Mouse (Mus musculus): ENCODE results near the gene Popdc2. TPM values are rescaled to one million over a fixed set of nuclear protein-coding genes. Genes with fewer than 3 reads are reported as not detected.

Gene Popdc2
- polyA plus RNA-seq, 1 experiment = 1.5 TPM

GRCm38 (mm10) chr16:38392126-38392894, 30.3 kb downstream of the Popdc2 start:
- peak overlapping the region; percentile 62 for H3K27ac ChIP-seq (ENCODE audit: insufficient read depth, low read depth, low read length)
- peak overlapping the region; percentile 33; the same call in 1 of the 2 replicates for H3K4me3 ChIP-seq (ENCODE audit: insufficient read depth, low read depth, low read length)
- 56% methylated on average over 23 of the region's 23 CpGs for WGBS
- 0 out of 2 replicates have a peak, but pooled peaks cover 4% of the 10 kb centered on the region for H3K4me1 ChIP-seq (ENCODE audit: control insufficient read depth, insufficient read depth, low read length)
- DNase-seq = peak; percentile 65
- TF ChIP-seq CTCF (conservative IDR thresholded peaks at IDR 0.05; ENCODE audit: insufficient read depth, insufficient read length, low read depth, low read length) (no peak), POLR2A (IDR thresholded peaks at IDR 0.05; ENCODE audit: low read depth, low read length) (no peak)
- no peaks in the 10 kb centered on the region for H3K27me3 ChIP-seq (replicated peaks; ENCODE audit: control insufficient read depth, insufficient read depth, low read length)
- H3K36me3 ChIP-seq (ENCODE audit: control insufficient read depth, insufficient read depth, low read length) = no peaks in the 10 kb centered on the region

- H3K4me3 ChIP-seq (ENCODE audit: insufficient read depth, low read depth, low read length) = no peak overlapping the region
- 86% methylated on average over 8 of the region's 8 CpGs for WGBS
- no peaks in the 10 kb centered on the region for H3K36me3 ChIP-seq (ENCODE audit: control insufficient read depth, insufficient read depth, low read length)
- peaks cover 6% of the 10 kb centered on the region; the same call in 1 of the 2 replicates for H3K4me1 ChIP-seq (ENCODE audit: control insufficient read depth, insufficient read depth, low read length)
- H3K27me3 ChIP-seq (replicated peaks; ENCODE audit: control insufficient read depth, insufficient read depth, low read length) = no peaks in the 10 kb centered on the region
- no peak for TF ChIP-seq POLR2A (IDR thresholded peaks at IDR 0.05; ENCODE audit: low read depth, low read length)
- DNase-seq = peak; percentile 10
- no peak overlapping the region for H3K27ac ChIP-seq (ENCODE audit: insufficient read depth, low read depth, low read length)
Observed at GRCm38 (mm10) chr16:38394191-38394618, 32.2 kb downstream of the Popdc2 start.

GRCm38 (mm10) chr16:38395060-38395730, 33.2 kb downstream of the Popdc2 start:
- no peak overlapping the region for H3K4me3 ChIP-seq (ENCODE audit: insufficient read depth, low read depth, low read length)
- 57% methylated on average over 6 of the region's 6 CpGs for WGBS
- TF ChIP-seq CTCF (conservative IDR thresholded peaks at IDR 0.05; ENCODE audit: insufficient read depth, insufficient read length, low read depth, low read length) (no peak), POLR2A (IDR thresholded peaks at IDR 0.05; ENCODE audit: low read depth, low read length) (no peak)
- DNase-seq = peak; percentile 24
- peaks cover 11% of the 10 kb centered on the region; the same call in 1 of the 2 replicates for H3K4me1 ChIP-seq (ENCODE audit: control insufficient read depth, insufficient read depth, low read length)
- no peaks in the 10 kb centered on the region for H3K27me3 ChIP-seq (replicated peaks; ENCODE audit: control insufficient read depth, insufficient read depth, low read length)
- H3K27ac ChIP-seq (ENCODE audit: insufficient read depth, low read depth, low read length) = no peak overlapping the region
- no peaks in the 10 kb centered on the region for H3K36me3 ChIP-seq (ENCODE audit: control insufficient read depth, insufficient read depth, low read length)

GRCm38 (mm10) chr16:38396155-38396554, 34.1 kb downstream of the Popdc2 start:
- peak; percentile 67 for DNase-seq
- 29% methylated on average over 13 of the region's 13 CpGs for WGBS
- TF ChIP-seq POLR2A (IDR thresholded peaks at IDR 0.05; ENCODE audit: low read depth, low read length) (no peak), CTCF (conservative IDR thresholded peaks at IDR 0.05; ENCODE audit: insufficient read depth, insufficient read length, low read depth, low read length) (no peak)
- H3K36me3 ChIP-seq (ENCODE audit: control insufficient read depth, insufficient read depth, low read length) = no peaks in the 10 kb centered on the region
- H3K4me3 ChIP-seq (ENCODE audit: insufficient read depth, low read depth, low read length) = no peak overlapping the region
- peaks cover 11% of the 10 kb centered on the region; the same call in 1 of the 2 replicates for H3K4me1 ChIP-seq (ENCODE audit: control insufficient read depth, insufficient read depth, low read length)
- no peak overlapping the region for H3K27ac ChIP-seq (ENCODE audit: insufficient read depth, low read depth, low read length)
- no peaks in the 10 kb centered on the region for H3K27me3 ChIP-seq (replicated peaks; ENCODE audit: control insufficient read depth, insufficient read depth, low read length)

- H3K4me1 ChIP-seq (ENCODE audit: control insufficient read depth, insufficient read depth, low read length) = peaks cover 11% of the 10 kb centered on the region; the same call in 1 of the 2 replicates
Observed at GRCm38 (mm10) chr16:38398266-38398665, 36.3 kb downstream of the Popdc2 start.

GRCm38 (mm10) chr16:38399076-38399475, 37.1 kb downstream of the Popdc2 start:
- H3K4me3 ChIP-seq (ENCODE audit: insufficient read depth, low read depth, low read length) = no peak overlapping the region
- H3K27me3 ChIP-seq (replicated peaks; ENCODE audit: control insufficient read depth, insufficient read depth, low read length) = no peaks in the 10 kb centered on the region
- WGBS = 63% methylated on average over 3 of the region's 3 CpGs
- no peak overlapping the region for H3K27ac ChIP-seq (ENCODE audit: insufficient read depth, low read depth, low read length)
- H3K4me1 ChIP-seq (ENCODE audit: control insufficient read depth, insufficient read depth, low read length) = peaks cover 11% of the 10 kb centered on the region; the same call in 1 of the 2 replicates
- H3K36me3 ChIP-seq (ENCODE audit: control insufficient read depth, insufficient read depth, low read length) = no peaks in the 10 kb centered on the region
- DNase-seq = peak; percentile 8
- no peak for TF ChIP-seq CTCF (conservative IDR thresholded peaks at IDR 0.05; ENCODE audit: insufficient read depth, insufficient read length, low read depth, low read length)
- TF ChIP-seq POLR2A (IDR thresholded peaks at IDR 0.05; ENCODE audit: low read depth, low read length) = no peak

More at GRCm38 (mm10) chr16:38398266-38398665, 36.3 kb downstream of the Popdc2 start:
- 66% methylated on average over 6 of the region's 6 CpGs for WGBS
- TF ChIP-seq POLR2A (IDR thresholded peaks at IDR 0.05; ENCODE audit: low read depth, low read length) (no peak), CTCF (conservative IDR thresholded peaks at IDR 0.05; ENCODE audit: insufficient read depth, insufficient read length, low read depth, low read length) (no peak)
- H3K27me3 ChIP-seq (replicated peaks; ENCODE audit: control insufficient read depth, insufficient read depth, low read length) = no peaks in the 10 kb centered on the region
- H3K4me3 ChIP-seq (ENCODE audit: insufficient read depth, low read depth, low read length) = no peak overlapping the region
- H3K27ac ChIP-seq (ENCODE audit: insufficient read depth, low read depth, low read length) = no peak overlapping the region
- H3K36me3 ChIP-seq (ENCODE audit: control insufficient read depth, insufficient read depth, low read length) = no peaks in the 10 kb centered on the region
- peak; percentile 87 for DNase-seq

Measured in kidney, adult 2 months (tissue).